Mouse (Mus musculus) testis, adult 2 months (tissue): Measurements from ENCODE around the gene Mmp19. TPM values are rescaled to one million over a fixed set of nuclear protein-coding genes. Genes with fewer than 3 reads are reported as not detected.

ENCODE experiments used
- H3K27ac ChIP-seq: fragments of 200-500 bp; 2 replicates; pipeline ENCODE4 v1.5.1; 2012; ENCODE audit warnings: low read depth, low read length; ENCODE audit not compliant: control insufficient read depth, insufficient read depth
- H3K27me3 ChIP-seq: fragments of 200-500 bp; 2 replicates; pipeline ENCODE4 v1.6.1; 2012; ENCODE audit warnings: mild to moderate bottlenecking, low read length, moderate library complexity; ENCODE audit not compliant: control insufficient read depth, insufficient read depth
- H3K36me3 ChIP-seq: fragments of 200-500 bp; 2 replicates; pipeline ENCODE4 v1.6.1; 2012; ENCODE audit warnings: mild to moderate bottlenecking, low read length; ENCODE audit not compliant: control insufficient read depth, insufficient read depth
- H3K4me1 ChIP-seq: fragments of 200-500 bp; 2 replicates; pipeline ENCODE4 v1.6.1; 2012; ENCODE audit warnings: low read length; ENCODE audit not compliant: control insufficient read depth, insufficient read depth
- H3K4me3 ChIP-seq: fragments of 200-500 bp; 2 replicates; pipeline ENCODE4 v1.5.1; 2012; ENCODE audit warnings: low read depth, mild to moderate bottlenecking, low read length, moderate library complexity, mixed read lengths; ENCODE audit not compliant: control insufficient read depth
- CTCF ChIP-seq: fragments of 200-500 bp; IDR thresholded peaks from 2 replicates; pipeline ENCODE4 v1.5.1; 2012; ENCODE audit warnings: low read depth, mild to moderate bottlenecking, inconsistent platforms, low read length, moderate library complexity; ENCODE audit not compliant: control insufficient read depth, insufficient read depth, insufficient replicate concordance
- POLR2A ChIP-seq: fragments of 200-500 bp; IDR thresholded peaks from 2 replicates; pipeline ENCODE4 v1.6.1; 2012; ENCODE audit warnings: low read depth, mild to moderate bottlenecking, inconsistent platforms, low read length, moderate library complexity; ENCODE audit not compliant: control insufficient read depth
- polyA plus RNA-seq: library from polyadenylated mRNA; depleted of rRNA; stranded (reverse); fragments of >200 nt; gene quantifications from 2 replicates; pipeline ENCODE4 v1.2.3, GENCODE M21; 2012; rRNA removed

Gene Mmp19
- polyA plus RNA-seq, 1 experiment = 1.6 TPM

- no peak for TF ChIP-seq CTCF
- no peak for TF ChIP-seq POLR2A
- Histone ChIP-seq H3K27me3 (no peaks in the 10 kb centered on the region), H3K27ac (no peak overlapping the region), H3K4me3 (no peak overlapping the region), H3K36me3 (peaks cover 2% of the 10 kb centered on the region; the same call in 1 of the 2 replicates), H3K4me1 (no peaks in the 10 kb centered on the region)
Measured at GRCm38 (mm10) chr10:128839434-128839833, 48.7 kb downstream of the Mmp19 start.

GRCm38 (mm10) chr10:128840612-128841011 lies 49.9 kb downstream of the Mmp19 start:
- TF ChIP-seq CTCF (no peak), POLR2A (no peak)
- peaks cover 1% of the 10 kb centered on the region; the same call in 1 of the 2 replicates for H3K36me3 ChIP-seq

GRCm38 (mm10) chr10:128843260-128843659 lies 52.5 kb downstream of the Mmp19 start:
- H3K4me1 ChIP-seq = no peaks in the 10 kb centered on the region
- H3K4me3 ChIP-seq = peak overlapping the region; percentile 34; the same call in 1 of the 2 replicates
- H3K27me3 ChIP-seq = no peaks in the 10 kb centered on the region
- H3K36me3 ChIP-seq = no peaks in the 10 kb centered on the region; the same call in 1 of the 2 replicates
- TF ChIP-seq CTCF (no peak), POLR2A (no peak)
- no peak overlapping the region for H3K27ac ChIP-seq

More at GRCm38 (mm10) chr10:128840612-128841011, 49.9 kb downstream of the Mmp19 start:
- no peaks in the 10 kb centered on the region for H3K4me1 ChIP-seq
- H3K27me3 ChIP-seq = no peaks in the 10 kb centered on the region
- H3K4me3 ChIP-seq = no peak overlapping the region
- H3K27ac ChIP-seq = no peak overlapping the region

GRCm38 (mm10) chr10:128845516-128845915 lies 54.8 kb downstream of the Mmp19 start:
- no peaks in the 10 kb centered on the region for H3K27me3 ChIP-seq
- no peak for TF ChIP-seq CTCF
- H3K27ac ChIP-seq = no peak overlapping the region
- no peak overlapping the region for H3K4me3 ChIP-seq
- no peaks in the 10 kb centered on the region for H3K4me1 ChIP-seq
- H3K36me3 ChIP-seq = no peaks in the 10 kb centered on the region; the same call in 1 of the 2 replicates

- TF ChIP-seq POLR2A (no peak), CTCF (no peak)
- no peak overlapping the region for H3K4me3 ChIP-seq
- H3K36me3 ChIP-seq = no peaks in the 10 kb centered on the region; the same call in 1 of the 2 replicates
- no peak overlapping the region for H3K27ac ChIP-seq
- no peaks in the 10 kb centered on the region for H3K27me3 ChIP-seq
- no peaks in the 10 kb centered on the region for H3K4me1 ChIP-seq
Measured at GRCm38 (mm10) chr10:128846664-128847063, 56.0 kb downstream of the Mmp19 start.

- Histone ChIP-seq H3K27me3 (no peaks in the 10 kb centered on the region), H3K27ac (no peak overlapping the region), H3K4me3 (no peak overlapping the region), H3K36me3 (no peaks in the 10 kb centered on the region; the same call in 1 of the 2 replicates), H3K4me1 (no peaks in the 10 kb centered on the region)
- TF ChIP-seq POLR2A (no peak), CTCF (no peak)
Measured at GRCm38 (mm10) chr10:128848426-128848825, 57.7 kb downstream of the Mmp19 start.

GRCm38 (mm10) chr10:128850339-128850738 lies 59.6 kb downstream of the Mmp19 start:
- no peak for TF ChIP-seq CTCF
- H3K36me3 ChIP-seq = no peaks in the 10 kb centered on the region; the same call in 1 of the 2 replicates
- H3K27me3 ChIP-seq = no peaks in the 10 kb centered on the region
- H3K27ac ChIP-seq = no peak overlapping the region
- no peaks in the 10 kb centered on the region for H3K4me1 ChIP-seq
- H3K4me3 ChIP-seq = no peak overlapping the region

Other genes starting within 250 kb of the Mmp19 start
- gene Zc3h10, start 243.1 kb upstream of the Mmp19 start, polyA plus RNA-seq = 29.9 and 33.9 TPM in 2 replicates
- gene Rpl41, start 241.6 kb upstream of the Mmp19 start, polyA plus RNA-seq = 1,504 and 1,952 TPM in 2 replicates
- 31.7 and 36.5 TPM in 2 replicates for gene Pa2g4, start 224.9 kb upstream of the Mmp19 start, polyA plus RNA-seq
- gene Erbb3, start 201.3 kb upstream of the Mmp19 start, polyA plus RNA-seq = 0.77 and 2.1 TPM in 2 replicates
- 296 and 407 TPM in 2 replicates for gene Rps26, start 164.2 kb upstream of the Mmp19 start, polyA plus RNA-seq
- 0.84 and 1.2 TPM in 2 replicates for gene Ikzf4, start 144.9 kb upstream of the Mmp19 start, polyA plus RNA-seq
- gene Suox, start 116.8 kb upstream of the Mmp19 start, polyA plus RNA-seq = 7.0 and 9.7 TPM in 2 replicates
- gene Rab5b, start 94.6 kb upstream of the Mmp19 start, polyA plus RNA-seq = 27.6 and 31.1 TPM in 2 replicates
- 24.6 and 27.7 TPM in 2 replicates for gene Pmel, start 86.7 kb upstream of the Mmp19 start, polyA plus RNA-seq
- gene Cdk2, start 85.9 kb upstream of the Mmp19 start, polyA plus RNA-seq = 53.1 and 61.0 TPM in 2 replicates
- 124 TPM in 2 replicates for gene Dgka, start 46.1 kb upstream of the Mmp19 start, polyA plus RNA-seq
- gene Pym1, start 43.0 kb upstream of the Mmp19 start, polyA plus RNA-seq = 19.5 TPM in 2 replicates
- 8.9 and 10.4 TPM in 2 replicates for gene Dnajc14, start 13.2 kb downstream of the Mmp19 start, polyA plus RNA-seq
- 7.7 and 8.2 TPM in 2 replicates for gene Tmem198b, start 13.5 kb downstream of the Mmp19 start, polyA plus RNA-seq
- gene Sarnp, start 26.4 kb downstream of the Mmp19 start, polyA plus RNA-seq = 11.0 and 13.2 TPM in 2 replicates
- gene Ormdl2, start 30.7 kb downstream of the Mmp19 start, polyA plus RNA-seq = 77.4 and 91.8 TPM in 2 replicates
- gene Gdf11, start 100.8 kb downstream of the Mmp19 start, polyA plus RNA-seq = 0.82 and 0.93 TPM in 2 replicates
- 28.8 and 30.9 TPM in 2 replicates for gene Cd63, start 110.1 kb downstream of the Mmp19 start, polyA plus RNA-seq
- 7.5 and 8.9 TPM in 2 replicates for gene Rdh5, start 132.0 kb downstream of the Mmp19 start, polyA plus RNA-seq
- 97.9 and 108 TPM in 2 replicates for gene Bloc1s1, start 133.1 kb downstream of the Mmp19 start, polyA plus RNA-seq
- gene Itga7, start 142.9 kb downstream of the Mmp19 start, polyA plus RNA-seq = 19.0 and 19.1 TPM in 2 replicates
- gene Mettl7b, start 170.1 kb downstream of the Mmp19 start, polyA plus RNA-seq = 1.3 and 1.6 TPM in 2 replicates
- not detected in 2 replicates for gene Olfr9, start 198.5 kb downstream of the Mmp19 start, polyA plus RNA-seq
- gene Olfr763, start 219.9 kb downstream of the Mmp19 start, polyA plus RNA-seq = not detected in 2 replicates
- gene Olfr764-ps1, start 249.0 kb downstream of the Mmp19 start, polyA plus RNA-seq = 0.04 TPM in 1 of 2 replicates, not detected in the other